Mouse (Mus musculus): ENCODE measurements at regions not wholly inside any gene's neighbourhood (a gene's known extent, or its start where the extent isn't known, plus 50 kb on each side); places are given as distances from the start of the nearest gene placed in this dataset.
A peak's percentile ranks its signal among the peaks of the same experiment; 100 is the strongest.

DNA sequence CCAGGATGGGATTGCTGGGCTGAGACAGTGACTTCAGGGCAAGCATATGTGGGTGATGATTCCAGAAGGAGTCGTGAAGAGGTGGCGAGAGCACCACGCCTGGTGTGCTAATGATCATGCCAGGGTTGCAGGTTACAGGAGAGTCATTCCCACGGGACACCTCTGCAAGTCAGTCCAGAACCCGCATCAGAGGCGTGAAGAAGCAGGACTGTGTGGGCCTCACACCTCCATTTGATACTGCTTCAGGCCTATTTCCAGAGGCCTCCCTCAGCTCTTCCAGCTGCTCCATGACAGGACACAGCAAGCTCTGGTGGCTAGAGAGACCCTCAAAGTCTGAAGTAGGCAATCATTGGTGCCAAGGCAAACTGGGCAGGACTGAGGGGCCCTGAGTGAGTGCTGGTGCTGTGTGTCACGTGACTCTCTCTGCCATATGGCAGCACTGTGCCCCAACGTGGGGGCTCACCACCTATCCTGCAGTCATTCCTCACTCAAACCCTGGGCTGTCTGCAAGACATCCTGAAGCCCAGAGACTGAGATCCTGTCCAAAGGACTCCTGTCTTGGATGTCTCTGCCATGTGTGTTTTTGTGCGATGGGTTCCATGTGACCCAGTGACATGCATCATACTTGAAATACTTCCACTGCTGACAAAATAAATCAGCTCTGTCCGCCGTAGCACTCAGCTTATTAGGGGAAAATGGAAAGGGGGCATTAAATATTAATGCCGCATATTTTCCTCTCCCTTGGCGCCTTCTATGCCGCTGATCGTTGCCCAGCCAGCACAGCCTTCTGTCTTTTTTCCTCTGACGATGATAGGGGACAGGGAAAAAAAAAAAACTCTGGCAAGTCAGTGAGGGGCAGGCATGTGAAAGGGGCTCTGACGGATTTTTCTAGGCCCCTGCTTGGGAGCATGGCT lies 247.6 kb upstream of the Habp2 start:
- DNase-seq (ENCODE audit: low spot score in 2 of 2): no peak

DNA sequence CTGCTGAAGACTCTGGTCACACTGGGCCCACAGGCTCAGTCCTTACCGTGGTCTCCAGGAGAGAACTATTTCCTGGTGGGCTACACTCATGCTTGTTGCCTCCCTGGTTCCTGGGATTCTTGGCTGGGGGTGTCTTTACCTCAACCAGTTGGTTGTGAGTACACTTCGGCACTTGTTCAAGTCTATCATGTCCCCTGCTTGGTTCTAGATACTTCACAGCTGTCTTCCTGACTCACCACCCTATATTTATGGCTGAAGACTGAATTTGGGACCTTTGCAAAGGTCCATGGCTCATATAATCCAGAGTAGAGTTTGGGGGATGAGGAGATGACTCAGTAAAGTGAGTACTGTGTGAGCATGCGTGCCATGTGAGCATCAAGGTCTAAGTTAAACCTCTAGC lies 245.0 kb upstream of the Habp2 start:
- DNase-seq (ENCODE audit: low spot score in 2 of 2): no peak

DNA sequence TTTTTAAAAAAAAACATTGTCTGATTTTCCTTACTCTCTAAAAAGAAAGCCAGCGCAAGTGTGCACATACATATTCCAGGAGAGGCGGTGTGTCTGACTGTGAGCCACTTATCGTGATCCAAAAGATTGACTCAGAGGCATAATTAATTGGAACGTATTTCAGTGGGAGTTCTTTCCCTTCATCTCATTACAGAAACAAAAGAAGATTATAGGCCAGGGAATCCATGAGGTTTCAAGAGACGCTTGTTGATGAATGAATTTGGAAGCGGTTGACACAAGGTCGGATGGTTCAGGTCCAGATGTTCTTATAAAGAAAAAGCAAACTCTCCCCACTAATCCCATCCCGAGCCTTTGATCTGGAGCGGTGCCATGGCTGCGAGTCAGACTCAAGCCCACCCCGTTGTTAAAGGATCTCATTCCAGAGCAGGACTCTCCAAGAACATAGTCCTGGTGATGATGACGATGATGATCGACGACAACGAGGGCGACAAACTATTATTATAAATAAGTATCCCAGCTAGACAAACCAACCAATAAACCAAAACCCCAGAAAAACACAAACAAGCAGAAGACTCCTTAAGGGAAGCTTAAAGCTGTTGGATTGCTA lies 240.1 kb upstream of the Habp2 start:
- DNase-seq (ENCODE audit: low spot score in 2 of 2): no peak

DNA sequence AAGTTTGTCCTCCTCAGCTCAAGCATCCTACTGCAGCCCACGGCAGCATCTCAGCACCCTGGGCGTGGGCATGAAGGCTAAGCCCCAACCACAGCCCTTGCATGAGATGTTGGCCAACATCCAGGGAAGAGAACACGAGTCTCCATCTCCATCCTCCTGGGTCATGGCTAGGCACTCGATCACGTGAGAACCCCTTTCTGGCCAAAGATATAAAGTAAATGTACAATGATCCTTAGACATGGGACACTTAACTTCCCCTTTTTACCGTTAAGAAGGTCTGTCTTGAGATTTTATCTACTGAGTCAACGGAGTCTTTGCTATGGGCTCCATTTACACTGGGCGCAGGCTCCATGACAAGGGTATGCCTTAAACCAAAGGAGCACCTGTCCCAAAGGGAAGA lies 232.8 kb upstream of the Habp2 start:
- no peak for DNase-seq (ENCODE audit: low spot score in 2 of 2)

DNA sequence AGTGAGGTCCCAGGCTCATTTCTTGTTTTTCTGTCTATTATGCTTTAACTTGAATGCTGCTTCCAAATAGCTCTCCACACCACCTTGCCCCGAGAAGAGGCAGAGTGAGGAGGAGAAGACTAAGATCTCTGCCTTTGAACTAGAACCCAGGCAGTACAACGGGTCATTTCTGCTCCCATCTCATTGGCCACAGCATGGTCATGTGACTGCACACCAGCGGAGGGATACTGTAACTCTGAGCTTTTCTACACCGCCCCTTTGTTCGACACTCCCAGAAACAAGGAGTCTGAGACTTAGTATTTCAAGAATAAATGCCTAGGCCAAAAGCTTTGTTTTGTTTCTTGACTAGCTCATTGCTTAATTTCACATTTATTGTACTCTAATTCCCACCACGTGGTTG lies 230.5 kb upstream of the Habp2 start:
- no peak for DNase-seq (ENCODE audit: low spot score in 2 of 2)

DNA sequence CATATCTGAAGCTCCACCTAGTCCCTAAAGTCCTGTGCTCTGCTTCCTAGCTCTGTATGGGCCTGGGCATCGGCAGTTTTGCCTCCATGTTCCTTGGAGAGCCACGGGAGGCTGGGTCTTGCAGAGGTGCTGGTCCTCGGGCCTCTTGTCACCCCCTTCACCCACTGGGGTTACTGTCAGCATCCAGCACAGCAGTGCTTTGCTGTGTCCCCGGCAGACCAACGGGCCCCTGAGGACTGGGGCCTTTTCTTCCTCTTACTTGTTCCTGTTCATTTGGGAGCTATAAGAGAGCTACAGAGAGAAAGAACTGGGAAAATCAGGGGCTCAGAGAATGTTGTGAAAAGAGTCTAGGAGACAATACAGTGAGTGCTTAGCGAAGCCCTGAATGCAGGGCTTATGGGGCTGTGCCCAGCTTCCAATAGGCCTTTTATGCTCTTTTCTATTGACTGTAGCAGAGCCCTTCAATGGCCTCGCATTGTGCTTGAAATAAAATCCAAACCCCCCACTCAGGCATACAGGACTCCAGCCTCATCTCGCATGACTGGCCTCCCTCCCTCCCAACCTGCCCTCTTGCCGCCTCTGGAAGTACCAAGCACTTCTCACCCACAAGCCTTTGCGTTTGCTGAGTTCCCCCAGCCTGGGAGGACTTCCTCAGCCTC lies 224.9 kb upstream of the Habp2 start:
- DNase-seq (ENCODE audit: low spot score in 2 of 2): no peak

DNA sequence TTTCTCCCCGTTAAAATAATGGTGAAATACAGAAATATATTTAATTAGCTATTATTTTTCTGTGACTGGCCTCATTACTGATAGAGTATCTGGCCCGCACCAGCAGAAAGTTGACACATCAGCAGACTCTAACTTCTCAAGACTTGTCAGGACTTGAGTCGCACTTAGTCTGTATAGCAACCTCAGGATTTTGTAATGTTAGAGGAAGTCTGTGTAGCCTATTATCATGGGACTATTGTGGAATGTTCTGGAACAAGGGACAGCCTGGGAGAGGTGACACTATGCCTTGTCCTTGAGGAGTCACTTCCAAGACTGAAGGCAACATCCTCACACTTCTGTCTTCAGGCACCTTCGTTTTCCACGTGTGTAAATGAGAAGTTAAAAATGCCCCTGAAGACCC lies 223.8 kb upstream of the Habp2 start:
- no peak for DNase-seq (ENCODE audit: low spot score in 2 of 2)

DNA sequence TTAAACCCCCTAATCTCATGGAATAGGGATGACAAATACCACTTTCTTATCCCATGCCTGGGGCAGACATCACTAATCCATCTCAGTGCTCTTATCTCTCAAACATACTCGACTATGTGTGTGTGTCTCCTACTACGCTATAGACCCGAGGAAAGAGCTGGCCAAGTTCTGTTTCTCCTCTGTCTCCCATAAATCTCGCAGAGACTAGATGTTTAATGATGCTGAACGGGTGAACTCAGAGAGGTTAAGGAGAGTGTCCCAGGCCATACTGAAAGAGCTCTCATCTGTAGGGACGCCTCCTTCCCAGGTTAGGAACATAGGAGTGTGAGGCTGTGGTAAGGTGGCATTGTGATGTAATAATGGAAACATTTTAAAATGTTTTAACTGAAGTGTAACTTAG lies 221.2 kb upstream of the Habp2 start:
- DNase-seq (ENCODE audit: low spot score in 2 of 2): no peak

DNA sequence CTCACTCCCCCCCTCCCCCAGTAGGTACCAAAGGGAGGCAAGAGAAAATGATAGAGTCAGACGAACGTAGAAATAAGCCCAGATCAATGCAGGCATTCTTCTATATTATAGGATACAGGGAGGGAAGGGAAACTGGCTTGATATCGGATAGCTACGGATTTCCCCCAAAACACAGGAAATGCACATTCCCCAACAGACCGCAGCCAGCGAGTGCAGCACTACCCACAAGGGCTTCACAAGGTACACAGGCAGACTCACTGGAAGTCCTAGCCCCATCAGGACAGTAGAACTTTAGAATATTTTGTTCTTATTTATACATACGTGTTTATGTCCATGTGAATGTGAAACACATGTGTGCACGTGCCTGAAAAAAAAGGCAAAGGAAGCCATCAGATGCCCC lies 218.8 kb upstream of the Habp2 start:
- no peak for DNase-seq (ENCODE audit: low spot score in 2 of 2)

DNA sequence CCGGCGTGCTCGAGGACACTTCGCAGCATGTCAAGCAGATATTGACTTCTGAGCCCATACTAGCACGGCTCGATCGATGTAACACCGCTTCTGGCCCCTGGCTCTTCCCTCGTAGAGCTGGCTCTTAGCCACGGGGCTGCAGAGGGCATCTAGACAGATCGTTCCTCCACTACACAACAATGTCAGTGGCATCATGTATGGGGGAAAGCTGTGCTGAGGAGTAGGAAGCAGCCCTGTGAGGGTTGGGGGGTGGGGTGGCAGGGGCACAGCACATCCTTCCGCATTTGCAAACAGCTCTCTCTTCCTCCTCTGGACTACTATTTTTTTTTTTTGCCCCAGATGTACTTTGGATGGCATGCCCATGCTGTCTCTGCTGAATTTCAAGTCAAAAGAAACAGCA lies 218.1 kb upstream of the Habp2 start:
- peak in 1 of 2 experiments; percentile 17 for DNase-seq (ENCODE audit: low spot score in 2 of 2)

DNA sequence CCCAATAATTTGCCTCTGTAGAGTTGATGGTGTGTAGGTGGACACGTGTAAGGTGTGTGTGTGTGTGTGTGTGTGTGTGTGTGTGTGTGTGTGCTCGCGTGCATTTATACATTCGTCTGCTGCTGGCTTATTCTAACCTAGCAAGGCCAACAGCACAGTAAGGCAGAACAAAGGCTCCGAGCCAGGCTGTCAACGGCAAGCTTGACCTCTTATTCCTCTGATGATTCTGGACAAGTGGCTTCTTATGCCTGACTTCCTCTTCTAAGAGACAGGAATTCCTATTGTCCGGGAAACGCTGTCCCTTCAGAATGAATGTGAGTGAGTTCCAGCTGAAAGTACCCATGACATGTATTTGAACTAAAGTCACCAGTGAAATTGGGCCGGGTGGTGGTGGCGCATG lies 217.7 kb upstream of the Habp2 start:
- no peak for DNase-seq (ENCODE audit: low spot score in 2 of 2)

DNA sequence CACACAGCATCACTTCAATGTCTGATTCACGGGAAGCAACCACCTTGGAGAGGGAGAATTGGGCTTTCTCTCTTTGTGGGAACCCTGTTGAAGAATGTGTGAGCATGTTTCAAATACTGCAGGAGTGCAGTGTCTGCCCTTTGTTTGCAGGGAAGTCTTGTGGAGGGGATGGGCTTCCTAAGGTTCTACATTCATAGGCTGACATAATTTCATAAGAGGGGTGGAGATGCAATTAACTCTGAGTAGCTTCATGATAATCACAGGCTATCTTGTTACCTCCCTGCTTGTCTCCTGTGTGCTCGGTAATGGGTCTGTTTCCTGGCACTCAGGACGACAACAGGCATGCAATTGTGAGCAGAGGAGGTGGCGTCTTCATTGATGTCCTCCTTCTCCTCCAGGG lies 215.6 kb upstream of the Habp2 start:
- DNase-seq (ENCODE audit: low spot score in 2 of 2): no peak

DNA sequence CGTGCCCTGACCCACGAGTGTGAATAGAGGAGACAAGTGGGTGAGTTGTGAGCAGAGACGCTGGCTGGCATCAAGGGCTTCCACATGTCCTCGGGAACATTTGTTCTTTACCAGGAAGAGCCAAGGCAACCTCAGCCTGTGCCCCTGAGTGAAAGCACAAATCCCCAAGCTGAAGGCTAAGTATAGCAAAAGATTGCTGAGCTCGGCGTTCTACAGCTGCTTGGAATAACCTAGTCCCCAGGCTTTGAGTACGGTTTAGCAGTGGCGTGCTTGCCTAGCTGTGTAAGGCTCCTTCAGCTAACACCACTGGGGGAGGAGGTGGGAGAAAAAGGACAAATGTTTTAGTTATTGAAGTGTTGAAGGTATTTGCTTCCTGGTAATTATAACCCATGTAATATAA lies 210.8 kb upstream of the Habp2 start:
- no peak for DNase-seq (ENCODE audit: low spot score in 2 of 2)

DNA sequence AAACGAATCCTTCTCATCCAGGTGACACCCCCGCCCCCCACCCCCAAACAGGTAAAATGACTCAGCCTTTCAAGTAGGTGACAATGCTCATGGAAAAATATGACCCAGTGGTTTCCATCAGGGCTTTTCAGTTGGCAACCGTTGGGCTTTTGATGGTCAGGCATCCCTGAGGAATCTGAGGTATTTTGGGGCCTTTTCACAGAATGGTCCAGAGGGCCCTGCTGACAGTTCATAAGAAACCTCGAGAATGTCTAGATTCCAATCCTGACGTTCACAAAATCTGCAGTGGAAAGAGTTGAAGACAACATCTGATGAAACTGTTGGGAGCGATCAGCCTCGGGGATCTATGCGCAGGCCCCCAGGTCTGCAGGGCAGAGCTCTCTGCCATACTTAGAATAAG lies 209.4 kb upstream of the Habp2 start:
- no peak for DNase-seq (ENCODE audit: low spot score in 2 of 2)

DNA sequence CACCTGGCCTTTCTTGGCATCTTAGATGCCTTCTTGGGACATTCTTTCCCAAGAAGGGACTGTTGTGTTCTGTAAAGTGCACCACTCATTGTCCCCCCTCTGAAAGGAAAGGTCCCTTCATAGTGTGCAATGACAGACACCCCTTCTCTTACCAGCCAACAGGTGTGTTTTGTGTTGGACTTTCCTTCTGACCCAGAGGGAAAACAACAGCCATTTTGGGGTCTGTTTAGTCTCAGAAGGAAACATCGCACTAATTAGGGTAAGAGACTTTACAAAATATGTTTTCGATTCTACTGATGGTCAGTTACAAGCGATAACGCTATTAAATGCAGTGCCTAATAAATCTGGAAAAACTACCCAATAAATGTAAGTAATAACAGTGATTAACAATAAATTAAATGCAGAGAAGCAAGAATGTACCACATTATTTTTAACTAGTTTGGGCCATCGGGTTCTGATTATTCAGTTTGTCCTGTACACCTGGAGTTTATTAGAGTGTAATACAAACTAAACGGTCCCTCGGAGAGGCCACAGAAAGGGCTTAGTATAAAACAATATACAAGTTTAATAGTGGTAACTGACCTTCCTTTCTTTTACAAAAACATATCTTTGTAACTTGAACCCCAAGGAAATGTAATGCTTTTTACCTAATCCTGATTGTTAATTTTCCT lies 200.4 kb upstream of the Habp2 start:
- no peak for DNase-seq (ENCODE audit: low spot score in 2 of 2)

DNA sequence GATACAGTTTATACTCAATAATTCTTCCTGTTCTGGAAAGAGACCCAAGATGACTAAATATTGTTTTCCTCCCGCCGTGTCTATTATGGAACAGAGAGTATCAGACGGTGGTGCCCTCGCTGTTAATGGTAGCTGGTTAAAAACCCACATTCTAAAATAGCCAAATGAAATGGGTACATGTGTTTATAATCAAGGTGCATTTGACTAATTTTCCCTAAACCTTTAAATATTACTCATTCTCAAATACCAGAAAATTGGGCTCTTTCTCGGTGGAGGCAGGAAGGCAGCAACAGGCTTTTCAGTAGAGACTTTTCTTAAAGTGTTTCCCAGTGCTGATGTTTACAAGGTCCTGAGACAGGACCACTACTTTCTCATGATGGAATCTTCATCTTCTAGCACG lies 199.8 kb upstream of the Habp2 start:
- DNase-seq (ENCODE audit: low spot score in 2 of 2): no peak

DNA sequence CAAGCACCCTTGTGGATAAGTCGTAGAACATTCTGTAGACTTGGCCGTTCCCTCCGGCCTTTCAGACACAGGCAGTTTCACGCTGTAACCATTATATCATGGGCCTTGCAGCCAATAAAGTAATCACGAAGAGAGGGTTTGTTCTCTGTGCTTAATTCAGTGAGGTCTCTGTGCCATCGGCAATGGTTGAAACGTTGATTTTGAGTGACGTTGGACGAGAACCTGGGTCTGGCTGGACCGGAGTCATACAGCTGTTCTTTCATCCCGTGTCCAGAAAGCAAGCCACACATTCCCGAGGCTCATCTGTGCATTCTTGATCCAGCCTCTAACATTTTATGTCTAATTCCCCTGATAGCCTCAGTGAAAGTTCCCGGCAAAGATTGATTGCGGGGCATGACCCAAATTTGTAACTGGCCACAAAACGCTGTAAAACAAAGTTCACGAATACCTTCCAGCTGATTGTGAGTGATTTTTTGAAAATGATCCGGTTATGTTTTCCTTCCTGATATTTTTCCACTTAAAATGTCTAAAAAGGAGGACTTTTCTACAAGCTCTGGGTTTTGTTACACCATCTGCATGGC lies 197.1 kb upstream of the Habp2 start:
- no peak for DNase-seq (ENCODE audit: low spot score in 2 of 2)

DNA sequence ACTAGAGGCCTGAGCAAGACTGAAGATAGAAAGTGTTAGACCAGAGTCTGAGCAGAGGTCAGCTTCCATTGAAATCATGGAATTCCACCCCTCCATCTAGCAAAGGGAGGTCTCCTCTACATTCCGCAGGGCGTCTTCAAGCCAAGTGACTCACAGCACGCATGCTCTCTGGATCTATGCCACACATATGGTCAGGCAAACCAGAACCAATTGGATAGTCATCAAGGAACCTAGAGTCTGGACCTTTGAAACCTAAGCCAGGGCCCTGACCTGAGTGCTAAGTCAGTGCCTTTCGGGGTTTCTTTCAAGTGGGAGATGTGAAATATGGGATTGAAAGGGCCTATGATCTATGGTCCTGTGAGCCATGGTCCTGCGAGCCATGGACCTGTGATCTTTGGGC lies 195.4 kb upstream of the Habp2 start:
- DNase-seq (ENCODE audit: low spot score in 2 of 2): no peak

DNA sequence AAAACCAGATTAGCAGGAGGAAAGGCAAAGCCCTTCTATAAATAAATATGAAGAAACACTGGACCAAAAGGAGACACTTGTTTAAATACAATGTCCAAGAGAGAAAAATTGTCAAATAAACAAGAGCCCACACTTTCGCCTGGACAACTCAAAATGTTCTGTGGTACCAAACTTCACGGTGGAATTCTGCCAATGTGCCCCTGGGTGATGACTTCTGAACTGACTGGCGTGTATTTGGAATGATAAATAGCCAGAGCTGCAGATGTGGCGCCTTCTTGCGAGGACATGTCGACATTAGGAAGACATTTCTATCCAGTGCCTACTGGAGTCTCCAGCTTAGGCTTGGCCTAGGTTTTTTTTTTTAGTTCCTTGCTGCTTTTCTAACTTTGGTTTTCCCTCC lies 191.1 kb upstream of the Habp2 start:
- no peak for DNase-seq (ENCODE audit: low spot score in 2 of 2)

DNA sequence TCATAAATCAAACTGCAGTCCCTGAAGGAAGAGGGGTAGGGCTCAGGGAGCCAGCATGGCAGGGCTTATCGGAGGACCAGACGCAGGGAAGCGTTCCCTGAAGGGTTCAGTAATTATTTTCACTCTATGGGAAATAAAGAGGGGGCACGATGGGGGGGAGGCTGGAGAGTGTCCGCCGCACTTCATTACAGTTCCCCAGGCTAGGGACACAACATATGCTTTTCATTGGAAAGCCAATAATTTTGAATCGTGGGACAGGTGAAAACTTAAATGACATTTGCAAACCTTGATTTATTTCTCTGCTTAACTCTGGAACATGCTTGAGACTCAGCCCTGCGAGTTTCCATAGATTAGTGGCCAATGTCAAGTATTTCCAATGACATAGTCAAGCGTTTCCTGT lies 187.2 kb upstream of the Habp2 start:
- DNase-seq (ENCODE audit: low spot score in 2 of 2): no peak

DNA sequence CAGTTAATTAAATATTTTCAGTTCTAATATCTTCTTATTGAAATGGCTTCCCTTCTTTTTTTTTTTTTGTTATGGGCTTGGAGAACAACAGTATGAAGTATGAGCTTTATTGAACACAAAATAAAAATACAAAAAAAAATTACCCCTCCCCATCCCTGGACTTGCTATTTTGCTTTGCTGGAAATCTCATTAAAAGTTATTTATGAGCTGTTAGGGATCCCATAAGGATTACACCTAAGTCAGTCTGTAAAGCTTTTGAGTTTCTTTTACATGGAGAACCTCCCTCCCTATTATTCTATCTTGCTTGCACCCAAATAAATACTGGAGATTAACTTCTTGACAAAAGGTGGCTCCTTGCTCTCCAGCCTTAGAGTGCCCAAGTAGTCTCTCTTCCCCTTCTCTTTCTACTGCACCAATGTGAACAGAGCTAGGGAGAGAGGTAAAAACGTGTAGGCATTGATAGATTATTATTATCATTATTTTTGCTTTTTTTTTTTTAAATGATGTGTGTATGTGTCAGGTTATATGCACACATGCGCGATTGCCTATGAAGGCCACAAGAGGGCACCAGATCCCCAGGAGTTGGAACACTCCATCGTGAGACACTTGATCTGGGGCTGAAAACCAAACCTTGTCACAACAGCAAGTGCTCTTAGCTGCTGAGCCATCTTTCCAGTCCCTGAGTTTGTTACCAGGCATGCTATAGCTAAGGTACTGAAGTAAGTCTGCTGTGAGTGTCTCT lies 186.6 kb upstream of the Habp2 start:
- no peak for DNase-seq (ENCODE audit: low spot score in 2 of 2)
